Mouse (Mus musculus) myocyte (in vitro differentiated cells): Measurements from ENCODE around the gene Kif1a.

Experiments used
- POLR2A ChIP-seq: IDR thresholded peaks from one replicate; pipeline ENCODE4 v1.6.1; 2011; ENCODE audit warnings: low read depth, mild to moderate bottlenecking, control low read depth, moderate library complexity; ENCODE audit not compliant: insufficient read length
- TCF12 ChIP-seq: IDR thresholded peaks from one replicate; pipeline ENCODE4 v1.6.1; 2011; ENCODE audit warnings: mild to moderate bottlenecking, control low read depth; ENCODE audit not compliant: poor library complexity, insufficient read depth, severe bottlenecking

GRCm38 (mm10) chr1:93144176-93144575 is 42.4 kb upstream of the Kif1a start:
- TF ChIP-seq POLR2A (no peak), TCF12 (no peak)
